Mouse (Mus musculus) heart, postnatal 36 days (tissue): Measurements from ENCODE around the gene Gm28998. TPM values are rescaled to one million over a fixed set of nuclear protein-coding genes. Genes with fewer than 3 reads are reported as not detected.
"Not testable (repeated sequence)": the region's sequence is repeated elsewhere in the genome, so short reads cannot be mapped to it uniquely, and the experiment has no call there.

Experiments
- DNase-seq, 2 experiments: peaks; one replicate each; pipeline ENCODE4 v3.0.0; 2021 to 2022
- intact Hi-C: fragments of 180-260 bp; cut with DNase I; formaldehyde crosslinking; loops from one replicate; pipeline ENCODE4 v1.15.1; 2025
- total RNA-seq, 2 experiments: library from RNA; stranded (reverse); gene quantifications; 2 replicates each; pipeline ENCODE4 v1.2.3; 2021

The Gm28998 gene
- total RNA-seq, result not detected

DNA sequence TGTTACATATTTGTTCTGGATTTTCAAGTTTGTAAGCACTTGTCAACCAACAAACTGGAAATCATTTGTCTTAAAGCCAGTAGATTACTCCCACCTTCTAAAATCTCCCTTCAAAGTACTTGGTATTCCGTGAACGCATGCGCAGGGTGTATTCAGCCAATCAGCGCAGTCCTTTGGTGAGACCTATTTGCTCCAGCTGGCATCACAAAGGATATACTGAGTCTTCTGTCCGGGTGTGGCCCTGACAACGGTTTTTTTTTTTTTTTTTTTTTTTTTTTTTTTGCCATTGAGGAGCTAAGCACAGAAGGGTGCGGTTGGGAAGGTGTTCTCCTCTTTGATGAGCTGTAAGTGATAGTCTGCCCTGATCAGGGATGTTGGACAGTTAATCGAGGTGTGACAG lies at the start of gene Gm28998:
TSS of gene Gm28998 (plus strand) at position 301 of the 400 bp plus-strand sequence.
- DNase-seq, intact Hi-C loops: not testable (repeated sequence)

Other genes starting within 250 kb of the Gm28998 start
- gene Gm21244, start 84.5 kb upstream of the Gm28998 start, total RNA-seq, result not detected
- not detected for gene Gm21788, start 151.2 kb downstream of the Gm28998 start, total RNA-seq